Mouse (Mus musculus) myocyte (in vitro differentiated cells): ENCODE data around the gene Rab11fip4.

Experiments used
- CEBPB ChIP-seq: IDR thresholded peaks from 2 replicates; pipeline ENCODE4 v1.6.1; 2011; ENCODE audit warnings: mild to moderate bottlenecking, moderate library complexity; ENCODE audit not compliant: poor library complexity, insufficient read depth, severe bottlenecking
- E2F4 ChIP-seq: IDR thresholded peaks from one replicate; pipeline ENCODE4 v1.6.1; 2011; ENCODE audit warnings: mild to moderate bottlenecking, control low read depth, moderate library complexity; ENCODE audit not compliant: insufficient read depth
- MAX ChIP-seq: IDR thresholded peaks from one replicate; pipeline ENCODE4 v1.6.1; 2011; ENCODE audit warnings: low read depth, mild to moderate bottlenecking, control low read depth
- POLR2A ChIP-seq: IDR thresholded peaks from one replicate; pipeline ENCODE4 v1.6.1; 2011; ENCODE audit warnings: low read depth, mild to moderate bottlenecking, control low read depth, moderate library complexity; ENCODE audit not compliant: insufficient read length
- POLR2AphosphoS2 ChIP-seq: IDR thresholded peaks from one replicate; pipeline ENCODE4 v1.6.1; 2011; ENCODE audit warnings: low read depth, control low read depth; ENCODE audit not compliant: insufficient read length
- REST ChIP-seq: IDR thresholded peaks from one replicate; pipeline ENCODE4 v1.6.1; 2011; ENCODE audit warnings: mild to moderate bottlenecking, control low read depth, moderate library complexity; ENCODE audit not compliant: insufficient read depth, insufficient read length
- SRF ChIP-seq: IDR thresholded peaks from one replicate; pipeline ENCODE4 v1.6.1; 2011; ENCODE audit warnings: low read depth; ENCODE audit not compliant: control insufficient read depth, insufficient read length
- TCF3 ChIP-seq: IDR thresholded peaks from one replicate; pipeline ENCODE4 v1.6.1; 2011; ENCODE audit warnings: low read depth, control low read depth; ENCODE audit not compliant: insufficient read length
- USF1 ChIP-seq: IDR thresholded peaks from one replicate; pipeline ENCODE4 v1.6.1; 2011; ENCODE audit warnings: low read depth, mild to moderate bottlenecking, control low read depth, moderate library complexity

DNA sequence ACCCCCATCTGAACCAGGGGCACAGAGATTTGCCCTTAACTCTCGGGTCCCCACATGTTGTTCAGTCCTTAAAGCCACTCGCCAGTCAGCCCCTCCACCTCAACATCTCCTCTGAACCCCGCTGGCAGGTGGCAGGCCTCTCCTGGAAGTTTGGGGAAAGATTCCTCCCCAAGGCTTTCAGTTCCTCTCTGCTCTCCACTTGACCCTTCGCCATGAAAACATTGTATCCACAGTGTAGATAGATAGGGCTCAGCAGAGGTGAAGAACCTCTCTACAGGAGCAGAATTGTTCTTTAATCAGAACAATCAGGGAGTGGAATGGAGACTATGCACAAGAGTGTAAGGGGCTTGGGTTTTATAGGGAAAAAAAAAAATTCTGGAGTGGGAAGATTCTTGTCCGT, 66.0 kb downstream of the Rab11fip4 start:
- TF ChIP-seq POLR2A (no peak), USF1 (no peak), POLR2AphosphoS2 (no peak), REST (no peak), MAX (no peak), E2F4 (no peak), CEBPB (no peak), TCF3 (no peak), SRF (no peak)
